Mouse (Mus musculus) stomach, postnatal 0 days (tissue): ENCODE results near the gene Palm. TPM values are rescaled to one million over a fixed set of nuclear protein-coding genes. Genes with fewer than 3 reads are reported as not detected.

Source experiments
- ATAC-seq: fragments of 200-750 bp; cut with Nextera tagmentation; 2 replicates; pipeline ENCODE4 v1.8.0; 2017; ENCODE audit not compliant: low FRiP score, low TSS enrichment
- DNase-seq: peaks from one replicate; pipeline ENCODE4 v3.0.0-alpha.2; 2016; ENCODE audit warnings: low spot score
- H3K27ac ChIP-seq: fragments of 300-500 bp; sonication (generic); replicated peaks from 2 replicates; pipeline ENCODE4 v1.5.1; 2014; ENCODE audit warnings: mild to moderate bottlenecking, control low read depth
- H3K27me3 ChIP-seq: fragments of 300-500 bp; sonication (generic); 2 replicates; pipeline ENCODE4 v1.6.1; 2014; ENCODE audit warnings: low read length; ENCODE audit not compliant: control insufficient read depth, insufficient read depth
- H3K36me3 ChIP-seq: fragments of 300-500 bp; sonication (generic); 2 replicates; pipeline ENCODE4 v1.6.1; 2014; ENCODE audit warnings: low read length, mixed read lengths; ENCODE audit not compliant: control insufficient read depth, insufficient read depth
- H3K4me1 ChIP-seq: fragments of 300-500 bp; sonication (generic); replicated peaks from 2 replicates; pipeline ENCODE4 v1.6.1; 2014; ENCODE audit warnings: antibody characterized with exemption; ENCODE audit not compliant: control insufficient read depth, insufficient read depth
- H3K4me2 ChIP-seq: fragments of 300-500 bp; sonication (generic); replicated peaks from 2 replicates; pipeline ENCODE4 v1.6.1; 2014; ENCODE audit warnings: low read depth, mild to moderate bottlenecking, control low read depth, moderate library complexity
- H3K4me3 ChIP-seq: fragments of 300-500 bp; sonication (generic); 2 replicates; pipeline ENCODE4 v1.5.1; 2014; ENCODE audit warnings: low read depth, low read length, control low read depth
- H3K9ac ChIP-seq: fragments of 300-500 bp; sonication (generic); 2 replicates; pipeline ENCODE4 v1.6.1; 2014; ENCODE audit warnings: mild to moderate bottlenecking, low read length, control low read depth, mixed read lengths
- H3K9me3 ChIP-seq: fragments of 300-500 bp; sonication (generic); 2 replicates; pipeline ENCODE4 v1.6.1; 2016; ENCODE audit warnings: low read length; ENCODE audit not compliant: control insufficient read depth
- CTCF ChIP-seq: IDR thresholded peaks from 2 replicates; pipeline ENCODE4 v1.5.1; 2016; ENCODE audit warnings: antibody characterized with exemption, low read depth, mild to moderate bottlenecking, moderate library complexity
- EP300 ChIP-seq: optimal IDR thresholded peaks from 2 replicates; pipeline ENCODE3; 2016; ENCODE audit warnings: antibody characterized with exemption
- WGBS: fragments of 180-500 bp; shearing (Covaris S2); extraction: QIAGEN DNeasy Blood & Tissue Kit; methylation state at CpG from one replicate; pipeline ENCODE4 v1.1.7; 2014; 5-methylcytosine and 5-hydroxymethylcytosine counted together
- polyA plus RNA-seq: library from polyadenylated mRNA; unstranded; fragments of >200 nt; fragmentation: Nextera tagmentation; extraction: Ambion mirVana; gene quantifications from 2 replicates; pipeline ENCODE4 v1.2.1, GENCODE M21; 2015

The Palm gene
- polyA plus RNA-seq, 1 experiment from 2014 or later: 27.8 TPM

DNA sequence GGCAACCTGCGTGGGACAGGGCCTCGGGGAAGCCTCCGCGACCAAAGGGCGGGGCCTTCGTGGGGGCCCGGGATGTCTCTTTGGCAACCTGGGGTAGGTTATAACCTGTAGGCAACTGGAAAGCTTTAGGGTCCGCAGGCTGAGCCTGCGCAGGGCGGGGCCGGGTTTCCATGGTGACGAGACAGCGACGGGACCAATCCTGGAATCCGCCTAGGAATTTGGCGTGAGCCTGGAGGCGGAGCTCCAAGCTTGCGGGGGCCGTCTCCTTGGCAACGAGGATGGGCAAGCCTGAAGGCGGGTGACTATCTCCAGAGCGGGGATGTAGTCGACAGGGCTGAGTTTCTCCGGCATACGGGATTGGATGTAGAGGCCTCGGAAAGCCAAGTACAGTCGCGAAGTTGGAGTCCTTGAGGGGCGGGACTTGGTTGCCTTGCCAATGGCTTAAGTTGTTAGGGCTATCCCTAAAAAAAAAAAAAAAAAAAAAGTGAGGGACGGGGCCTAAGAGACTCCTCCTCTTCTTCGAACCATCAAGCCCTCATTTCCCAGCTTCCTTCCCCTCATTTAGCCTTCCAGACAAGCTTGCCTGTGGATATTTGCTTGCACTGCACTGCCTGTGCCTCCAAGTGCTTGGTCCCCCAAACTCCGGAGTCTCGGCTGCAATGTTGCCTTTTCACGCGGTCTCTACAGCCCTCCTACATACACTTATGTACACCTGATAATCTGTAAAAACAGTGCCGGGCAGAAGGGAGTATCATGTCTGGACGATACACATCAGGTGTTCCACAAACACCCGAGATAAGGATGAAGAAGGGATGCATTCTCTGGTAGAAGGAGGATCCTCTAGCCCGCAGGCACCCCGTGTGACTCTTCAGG is 25.8 kb upstream of the Palm start:
- H3K9me3 ChIP-seq: no peaks in the 10 kb centered on the region
- H3K9ac ChIP-seq: peak overlapping the region; percentile 63
- TF ChIP-seq EP300: no peak
- TF ChIP-seq CTCF: no peak
- peak; percentile 66 for ATAC-seq
- 7% methylated on average over 39 of the region's 40 CpGs for WGBS
- H3K4me1 ChIP-seq: peaks cover 8% of the 10 kb centered on the region
- H3K4me2 ChIP-seq: peak overlapping the region; percentile 74
- H3K36me3 ChIP-seq: no peaks in the 10 kb centered on the region
- peak overlapping the region; percentile 87 for H3K4me3 ChIP-seq
- DNase-seq: peak; percentile 85
- H3K27ac ChIP-seq: peak overlapping the region; percentile 93
- H3K27me3 ChIP-seq: no peaks in the 10 kb centered on the region

DNA sequence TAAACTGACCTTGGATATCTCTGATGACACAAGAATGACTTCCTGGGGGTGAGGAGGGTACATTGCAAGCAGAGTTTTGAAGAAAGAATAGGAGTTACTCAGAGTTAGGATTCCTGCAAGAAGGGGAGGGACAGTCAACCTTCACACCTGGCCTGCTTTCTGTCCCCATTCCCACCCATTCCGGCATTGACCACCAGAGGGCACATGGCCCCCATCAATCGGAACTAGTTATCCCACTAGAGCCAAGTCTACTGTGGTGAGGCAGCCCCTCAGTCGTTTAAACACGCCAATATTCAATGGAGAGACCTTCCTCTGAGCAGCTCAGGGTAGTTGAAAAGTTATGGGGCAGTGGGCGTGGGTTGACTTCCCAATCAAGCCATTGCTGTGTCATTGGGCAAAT is 25.0 kb upstream of the Palm start:
- TF ChIP-seq CTCF (peak; percentile 98), EP300 (no peak)

DNA sequence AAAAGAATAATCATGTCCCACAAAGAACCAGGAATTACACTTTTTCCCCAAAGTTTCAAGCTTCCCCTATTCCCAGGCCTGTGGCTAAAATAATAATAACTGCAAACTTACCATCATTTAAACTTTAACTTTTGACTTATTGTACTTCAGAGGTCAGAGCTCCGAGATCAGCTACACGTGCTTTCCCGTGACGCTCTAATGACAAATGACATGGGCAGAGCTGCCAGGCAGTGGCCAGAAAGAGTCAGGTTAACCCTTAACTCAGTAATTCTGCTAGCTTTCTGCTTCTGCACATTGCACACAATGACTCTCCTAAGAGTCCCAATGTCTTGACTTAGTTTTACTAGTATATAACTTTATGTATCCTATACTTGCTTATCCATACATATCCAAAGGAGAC is 24.0 kb upstream of the Palm start:
- H3K27ac ChIP-seq: no peak overlapping the region
- no peak overlapping the region for H3K4me2 ChIP-seq
- no peaks in the 10 kb centered on the region for H3K27me3 ChIP-seq
- WGBS: 28% methylated on average over 4 of the region's 4 CpGs
- no peak overlapping the region for H3K9ac ChIP-seq
- ATAC-seq (no peak), DNase-seq (no peak)
- H3K36me3 ChIP-seq: no peaks in the 10 kb centered on the region
- H3K4me3 ChIP-seq: no peak overlapping the region
- H3K4me1 ChIP-seq: peaks cover 8% of the 10 kb centered on the region
- no peaks in the 10 kb centered on the region for H3K9me3 ChIP-seq
- no peak for TF ChIP-seq EP300
- no peak for TF ChIP-seq CTCF

More for the DNA sequence above, 25.0 kb upstream of the Palm start:
- Histone ChIP-seq H3K27ac (no peak overlapping the region), H3K4me3 (no peak overlapping the region), H3K27me3 (no peaks in the 10 kb centered on the region), H3K9ac (no peak overlapping the region), H3K4me2 (peak overlapping the region; percentile 74; the same call in 1 of the 2 replicates), H3K4me1 (peaks cover 8% of the 10 kb centered on the region), H3K9me3 (no peaks in the 10 kb centered on the region), H3K36me3 (no peaks in the 10 kb centered on the region)
- 1% methylated on average over 5 of the region's 5 CpGs for WGBS
- DNase-seq (peak; percentile 84), ATAC-seq (no peak)

DNA sequence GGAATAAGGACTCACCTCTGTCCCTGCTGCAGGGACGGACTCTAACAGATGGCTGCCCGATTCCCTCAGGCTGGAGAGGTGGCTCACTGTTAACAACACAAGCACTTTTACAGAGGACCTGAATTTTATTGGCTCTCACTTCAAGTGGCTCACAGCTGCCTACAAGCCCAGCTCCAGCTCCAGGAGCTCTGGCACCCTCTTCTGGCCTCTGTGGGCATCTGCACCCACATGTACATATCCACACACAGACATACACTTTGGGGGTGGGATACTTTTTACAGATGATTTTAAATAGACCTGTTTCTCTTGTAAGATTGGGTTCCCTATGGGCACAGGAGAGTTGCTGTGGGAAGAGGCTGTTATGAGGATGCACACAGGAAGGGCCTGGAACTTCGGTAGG is 21.1 kb upstream of the Palm start:
- Histone ChIP-seq H3K27me3 (no peaks in the 10 kb centered on the region), H3K27ac (no peak overlapping the region), H3K9ac (no peak overlapping the region), H3K4me2 (no peak overlapping the region), H3K36me3 (no peaks in the 10 kb centered on the region), H3K9me3 (no peaks in the 10 kb centered on the region), H3K4me3 (no peak overlapping the region), H3K4me1 (no peaks in the 10 kb centered on the region; the same call in 1 of the 2 replicates)
- ATAC-seq: no peak
- 91% methylated on average over 3 of the region's 3 CpGs for WGBS
- TF ChIP-seq CTCF (peak; percentile 48), EP300 (no peak)
- no peak for DNase-seq

GRCm38 (mm10) chr10:79773208-79773607 is 20.2 kb upstream of the Palm start:
- Histone ChIP-seq H3K36me3 (no peaks in the 10 kb centered on the region), H3K9me3 (no peaks in the 10 kb centered on the region), H3K27me3 (no peaks in the 10 kb centered on the region), H3K9ac (no peak overlapping the region), H3K4me1 (peaks cover under 1% of the 10 kb centered on the region; the same call in 1 of the 2 replicates), H3K4me3 (no peak overlapping the region), H3K27ac (no peak overlapping the region), H3K4me2 (no peak overlapping the region)
- 89% methylated on average over 2 of the region's 2 CpGs for WGBS
- DNase-seq (no peak), ATAC-seq (no peak)
- TF ChIP-seq EP300 (no peak), CTCF (no peak)
